Mouse (Mus musculus): Measurements from ENCODE around the gene Pde10a.

DNA sequence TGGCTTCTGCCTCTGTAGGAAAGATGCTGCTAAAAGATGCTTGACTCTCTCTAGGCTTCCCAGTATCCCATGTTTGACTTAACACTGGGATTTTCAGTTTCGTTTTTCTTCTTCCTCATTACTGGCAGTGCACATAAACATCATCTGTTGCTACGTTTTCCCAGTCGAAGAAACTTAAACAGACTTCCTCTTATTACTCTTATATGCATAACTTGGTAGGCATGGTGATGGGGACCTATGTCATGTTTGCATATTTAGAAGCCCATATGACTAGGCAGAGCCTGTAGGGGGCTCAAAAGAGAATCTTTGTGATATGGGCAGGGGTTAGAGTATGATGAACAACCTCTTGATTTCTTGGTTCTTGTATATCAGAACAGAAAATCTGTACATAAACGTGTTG is 224.3 kb downstream of the Pde10a start:
- no peak for TF ChIP-seq EP300 (IDR thresholded peaks at IDR 0.05; ENCODE audit: low read depth)
- TF ChIP-seq CTCF (IDR thresholded peaks at IDR 0.05; ENCODE audit: low read depth): no peak

Measured in heart, postnatal 0 days (tissue).